In genomic region chr16:46567446-46567845, GRCm38 (mm10) we compare ENCODE assay signal across 20 mouse cellular contexts.
DNase-seq lines count a peak whose midpoint lies in the region; TF ChIP-seq lines count a peak whose summit lies in the region.
"Had no signal": no experiment of that assay in that cellular context is flagged by ENCODE, and none has a peak within 500 bp of the region (broad histone marks: within the 10 kb centered on the region; RNA-seq: fewer than 3 reads in every experiment).

No protein-coding gene starts in this region.

- intact Hi-C loops in heart, adult 2 months (cut with DNase I) = no loop called here

- H3K4me3 ChIP-seq in heart, adult 2 months = no peak overlapping the region
- H3K4me3 ChIP-seq: embryonic facial prominence, embryonic 12.5 days; forebrain, embryonic 13.5 days; hindbrain, embryonic 13.5 days; limb, embryonic 12.5 days; liver, embryonic 12.5 days had no signal

- no peak overlapping the region for H3K9ac ChIP-seq in heart, adult 2 months (ENCODE audit: low read depth, low read length)
- H3K9ac ChIP-seq: embryonic facial prominence, embryonic 12.5 days; forebrain, embryonic 13.5 days; hindbrain, embryonic 13.5 days; limb, embryonic 12.5 days; liver, embryonic 12.5 days had no signal

- WGBS in heart, adult 2 months = 48% methylated on average over 1 of the region's 1 CpGs

- H3K36me3 ChIP-seq in heart, adult 2 months (ENCODE audit: control insufficient read depth, insufficient read depth, low read length) = no peaks in the 10 kb centered on the region
- H3K36me3 ChIP-seq: embryonic facial prominence, embryonic 12.5 days; hindbrain, embryonic 13.5 days; limb, embryonic 12.5 days; liver, embryonic 12.5 days had no signal

- no peak for TF ChIP-seq CTCF in heart, adult 2 months (IDR thresholded peaks at IDR 0.05)

- no peaks in the 10 kb centered on the region for H3K27me3 ChIP-seq in heart, adult 2 months (ENCODE audit: control insufficient read depth, insufficient read depth, low read length)
- H3K27me3 ChIP-seq: embryonic facial prominence, embryonic 12.5 days; forebrain, embryonic 13.5 days; hindbrain, embryonic 13.5 days; limb, embryonic 12.5 days; liver, embryonic 12.5 days had no signal

- DNase-seq in layer of hippocampus, adult 9-11 months = peak; percentile 4
- no peak for DNase-seq in layer of hippocampus, postnatal 25 days (ENCODE audit: extremely low spot score in 1 of 2, low spot score in 1 of 2)
- peak; percentile 44 for DNase-seq in R1 (ENCODE audit: low read depth, low spot score)
- DNase-seq in cerebellum, adult 18-20 months = peak; percentile 43 to 45
- peak; percentile 52 to 78 for DNase-seq in cerebellum, postnatal 14 days
- DNase-seq in urinary bladder, postnatal 14 days (ENCODE audit: low spot score) = no peak
- DNase-seq in gastrocnemius, adult 8-10 months (ENCODE audit: low spot score in 2 of 2) = no peak
- no peak for DNase-seq in heart, adult 2 months
- DNase-seq: adrenal gland, postnatal 25 days; gastrocnemius, postnatal 25 days; kidney, adult 18-20 months; lung, adult 18-20 months; lung, postnatal 14 days; thymus, adult 18-20 months; thymus, postnatal 4 days had no signal

- H3K4me1 ChIP-seq in heart, adult 2 months (ENCODE audit: control insufficient read depth, insufficient read depth, low read length) = no peaks in the 10 kb centered on the region
- H3K4me1 ChIP-seq: embryonic facial prominence, embryonic 12.5 days; forebrain, embryonic 13.5 days; hindbrain, embryonic 13.5 days; limb, embryonic 12.5 days; liver, embryonic 12.5 days had no signal

- TF ChIP-seq POLR2A in heart, adult 2 months (IDR thresholded peaks at IDR 0.05; ENCODE audit: insufficient read depth, low read depth, low read length) = no peak

- no peak for TF ChIP-seq EP300 in heart, adult 2 months (IDR thresholded peaks at IDR 0.05; ENCODE audit: insufficient read depth, low read depth, low read length)

- no peak overlapping the region for H3K27ac ChIP-seq in heart, adult 2 months
- H3K27ac ChIP-seq: embryonic facial prominence, embryonic 12.5 days; forebrain, embryonic 13.5 days; hindbrain, embryonic 13.5 days; limb, embryonic 12.5 days; liver, embryonic 12.5 days had no signal

- H3K79me2 ChIP-seq in heart, adult 2 months (replicated peaks; ENCODE audit: control insufficient read depth, insufficient read depth, low read length) = no peaks in the 10 kb centered on the region

Comparison
In these comparisons a context has a peak if more than half of its experiments do, and no peak if none do; other contexts are left out.
1. DNase-seq: peak in layer of hippocampus, adult 9-11 months (single experiment), R1 (single experiment), cerebellum, adult 18-20 months (2 of 2) and cerebellum, postnatal 14 days (2 of 2); none in layer of hippocampus, postnatal 25 days (0 of 2), urinary bladder, postnatal 14 days (single experiment), gastrocnemius, adult 8-10 months (0 of 2) and heart, adult 2 months (0 of 2).